Mouse (Mus musculus): ENCODE measurements around the gene Nmnat3.

DNA sequence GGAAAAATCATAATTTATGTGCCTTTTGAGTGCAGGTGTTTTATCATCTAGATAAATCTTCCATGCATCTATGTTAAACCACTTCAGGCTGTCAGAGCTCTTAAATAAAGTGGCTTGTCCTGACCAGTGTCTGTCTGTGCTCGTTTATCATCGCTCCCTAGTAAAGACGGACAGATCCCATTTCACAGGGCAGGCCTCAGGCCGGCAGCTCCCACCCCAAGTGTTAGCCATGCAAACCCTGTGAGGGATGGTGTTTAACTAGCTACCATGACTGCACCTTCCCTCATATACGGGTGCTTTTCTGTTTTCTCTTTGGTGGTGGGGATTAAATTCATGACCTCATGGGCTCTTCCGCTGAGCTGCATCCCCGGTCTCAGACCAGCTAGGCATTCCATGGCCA is 13.3 kb downstream of the Nmnat3 start:
- no peak for TF ChIP-seq CTCF (IDR thresholded peaks at IDR 0.05; ENCODE audit: extremely low read depth, insufficient read depth, insufficient read length, insufficient replicate concordance)
- no peak for TF ChIP-seq POLR2A (IDR thresholded peaks at IDR 0.05; ENCODE audit: low read depth, low read length)

All from spleen, adult 2 months (tissue).